Mouse (Mus musculus) cerebellum, adult 9-10 months (tissue): ENCODE data around the gene Cyp2c54.
"Not testable (repeated sequence)": the region's sequence is repeated elsewhere in the genome, so short reads cannot be mapped to it uniquely, and the experiment has no call there.

Source experiments
- DNase-seq: peaks from one replicate; pipeline ENCODE4 v3.0.0; 2022

The Cyp2c54 gene

DNA sequence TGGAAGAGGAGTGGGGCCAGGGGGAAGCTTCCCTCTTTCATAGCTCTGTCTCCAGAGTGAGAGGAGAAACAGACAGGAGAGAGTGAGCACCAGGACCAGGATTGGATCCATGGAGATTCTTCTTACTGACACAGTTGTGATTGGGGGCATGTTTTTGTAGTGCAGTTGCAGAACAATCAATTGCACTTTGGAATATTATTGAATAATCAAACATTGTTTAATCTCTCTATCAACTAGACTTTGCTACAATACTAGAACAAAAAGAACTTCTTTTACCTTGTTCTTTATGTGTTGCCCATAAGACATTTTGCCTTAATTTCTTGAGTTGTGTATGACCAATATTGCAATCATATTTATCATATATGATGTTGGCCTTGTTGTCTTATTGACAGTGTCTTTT, at the start of gene Cyp2c54:
TSS of gene Cyp2c54 (minus strand) at position 127 of the 400 bp plus-strand sequence.
- DNase-seq = no peak

DNA sequence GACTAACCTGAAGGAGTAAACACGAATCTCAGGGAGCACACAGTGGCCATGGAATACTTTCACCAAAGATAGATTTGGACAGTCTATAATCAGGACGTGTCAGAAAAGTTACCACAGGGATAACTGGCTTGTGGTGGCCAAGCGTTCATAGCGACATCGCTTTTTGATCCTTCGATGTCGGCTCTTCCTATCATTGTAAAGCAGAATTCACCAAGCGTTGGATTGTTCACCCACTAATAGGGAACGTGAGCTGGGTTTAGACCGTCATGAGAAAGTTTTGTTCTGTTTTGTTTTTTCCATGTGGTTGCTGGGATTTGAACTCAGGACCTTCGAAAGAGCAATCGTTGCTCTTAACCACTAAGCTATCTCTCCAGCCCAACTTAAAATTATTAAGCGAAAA, 46.0 kb upstream of the Cyp2c54 start:
- DNase-seq = not testable (repeated sequence)

DNA sequence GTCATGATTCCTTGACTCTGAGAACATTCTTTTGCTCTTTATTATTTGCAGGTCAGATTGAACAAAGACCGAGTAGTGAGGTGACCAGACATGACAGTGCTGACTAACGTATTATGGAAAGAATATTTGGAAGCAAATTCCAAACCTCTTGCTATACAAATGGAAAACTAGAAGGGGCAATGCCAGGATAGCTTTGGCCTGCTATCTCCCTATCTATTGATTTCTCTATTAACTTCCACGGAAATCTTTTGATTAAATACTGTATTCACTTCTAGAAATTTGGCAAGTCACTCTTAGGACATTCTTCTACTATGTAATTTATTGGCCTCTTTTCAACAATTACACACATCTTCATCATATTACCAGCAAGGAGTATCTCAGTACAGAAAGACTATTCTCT, 17.5 kb upstream of the Cyp2c54 start:
- no peak for DNase-seq

DNA sequence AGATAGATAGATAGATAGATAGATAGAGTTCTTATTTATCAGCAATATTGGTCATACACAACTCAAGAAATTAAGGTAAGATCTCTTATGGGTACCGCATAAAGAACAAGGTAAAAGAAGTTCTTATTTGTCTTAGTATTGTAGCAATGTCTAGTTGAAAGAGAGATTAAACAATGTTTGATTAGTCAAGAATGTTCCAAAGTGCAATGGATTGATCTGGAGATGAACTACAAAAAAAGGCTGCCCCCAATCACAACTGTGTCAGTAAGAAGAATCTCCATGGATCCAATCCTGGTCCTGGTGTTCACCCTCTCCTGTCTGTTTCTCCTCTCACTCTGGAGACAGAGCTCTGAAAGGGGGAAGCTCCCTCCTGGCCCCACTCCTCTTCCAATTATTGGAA, 15.8 kb upstream of the Cyp2c54 start, which contains the start of gene Cyp2c50:
TSS of gene Cyp2c50 (plus strand) at position 268 of the 400 bp plus-strand sequence.
- DNase-seq = not testable (repeated sequence)

DNA sequence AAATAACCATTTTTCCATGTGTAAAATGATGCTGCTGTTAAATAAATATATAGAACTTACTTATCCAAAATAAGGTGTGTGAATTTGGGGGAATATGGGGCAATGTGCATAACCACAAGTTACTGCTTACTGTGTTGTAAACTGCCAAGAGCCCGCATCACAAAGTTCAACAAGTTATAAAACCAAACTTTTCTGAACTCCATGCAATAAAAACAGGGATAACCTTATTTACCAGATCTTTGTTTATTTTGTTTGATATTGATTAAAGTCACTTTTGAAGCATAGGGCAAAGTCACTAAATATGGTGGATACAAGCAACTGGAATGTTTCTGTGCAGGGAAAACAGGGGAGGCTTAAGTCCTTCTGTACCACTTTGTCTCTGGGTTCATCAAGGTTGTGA, 14.8 kb upstream of the Cyp2c54 start:
- no peak for DNase-seq

DNA sequence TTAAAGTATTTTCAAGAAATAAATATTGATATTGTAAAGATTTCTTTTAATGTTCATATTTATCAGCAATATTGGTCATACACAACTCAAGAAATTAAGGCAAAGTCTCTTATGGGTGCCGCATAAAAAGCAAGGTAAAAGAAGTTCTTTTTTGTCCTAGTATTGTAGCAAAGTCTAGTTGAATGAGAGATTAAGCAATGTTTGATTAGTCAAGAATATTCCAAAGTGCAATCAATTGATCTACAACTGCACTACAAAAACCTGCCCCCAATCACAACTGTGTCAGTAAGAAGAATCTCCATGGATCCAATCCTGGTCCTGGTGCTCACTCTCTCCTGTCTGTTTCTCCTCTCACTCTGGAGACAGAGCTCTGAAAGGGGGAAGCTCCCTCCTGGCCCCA, 81.5 kb downstream of the Cyp2c54 start, which contains the start of gene Cyp2c37:
TSS of gene Cyp2c37 (plus strand) at position 285 of the 400 bp plus-strand sequence.
- DNase-seq = not testable (repeated sequence)

DNA sequence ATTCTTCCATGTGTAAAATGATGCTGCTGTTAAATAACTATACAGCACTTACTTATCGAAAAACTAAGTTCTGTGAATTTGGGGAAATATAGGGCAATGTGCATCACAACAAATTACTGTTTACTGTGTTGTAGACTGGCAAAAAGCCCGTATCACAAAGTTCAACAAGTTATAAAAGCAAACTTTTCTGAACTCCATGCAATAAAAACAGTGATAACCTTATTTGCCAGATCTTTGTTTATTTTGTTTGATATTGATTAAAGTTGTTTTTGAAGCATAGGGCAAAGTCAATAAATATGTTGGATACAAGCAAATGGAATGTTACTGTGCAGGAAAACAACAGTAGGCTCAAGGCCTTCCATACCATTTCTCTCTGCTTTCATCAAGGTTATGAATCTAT, 84.2 kb downstream of the Cyp2c54 start:
- DNase-seq = no peak
